Mouse (Mus musculus): Measurements from ENCODE around the gene Pdap1. TPM values are rescaled to one million over a fixed set of nuclear protein-coding genes. Genes with fewer than 3 reads are reported as not detected.

Pdap1 gene
- total and polyA plus RNA-seq, 3 experiments: 104 to 301 TPM; not detected in 1

DNA sequence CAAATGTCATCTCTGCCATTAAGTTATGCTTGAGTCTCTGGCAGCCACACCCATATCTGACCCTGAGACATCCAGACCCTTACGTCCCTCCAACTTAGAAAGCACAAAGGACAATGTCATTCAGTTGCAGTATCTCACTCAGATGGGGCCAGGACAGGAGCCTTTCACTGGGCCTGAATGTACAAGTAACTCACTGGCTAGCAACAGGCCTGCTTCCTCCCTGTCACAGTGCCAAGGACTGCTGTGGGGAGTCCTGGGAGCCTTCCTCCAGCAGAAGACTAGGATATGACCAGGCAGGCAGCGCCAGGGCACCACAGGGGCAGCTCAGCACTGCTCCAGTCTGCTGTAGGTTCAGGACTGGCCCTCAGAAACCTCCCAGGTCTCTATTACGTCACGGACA, 10.9 kb downstream of the Pdap1 start:
- Histone ChIP-seq H3K36me3 (ENCODE audit: control insufficient read depth in 1 of 2, insufficient read depth in 2 of 2, low read length in 2 of 2) (peaks cover 0 to 14% of the 10 kb centered on the region in 2 experiments; a peak in 2 of 4 replicates), H3K79me2 (ENCODE audit: control insufficient read depth, insufficient read depth, low read length, poor library complexity) (no peaks in the 10 kb centered on the region), H3K9me3 (replicated peaks; ENCODE audit: insufficient read depth, low read length) (no peaks in the 10 kb centered on the region), H3K9ac (ENCODE audit: control insufficient read depth, low read depth, low read length, poor library complexity, severe bottlenecking) (no peak overlapping the region), H3K4me1 (ENCODE audit: control insufficient read depth in 1 of 2, insufficient read depth in 2 of 2, low read length in 2 of 2) (no peaks in the 10 kb centered on the region), H3K4me3 (ENCODE audit: control insufficient read depth in 1 of 2, insufficient read depth in 1 of 2, low read depth in 2 of 2, low read length in 2 of 2) (no peak overlapping the region), H3K27ac (ENCODE audit: control insufficient read depth, low read depth, low read length) (no peak overlapping the region), H3K27me3 (ENCODE audit: control insufficient read depth in 1 of 2, insufficient read depth in 2 of 2, low read length in 2 of 2) (no peaks in the 10 kb centered on the region)
- peak; percentile 43 for DNase-seq (ENCODE audit: low read depth, low spot score)
- no peak for TF ChIP-seq MEF2A (IDR thresholded peaks at IDR 0.05; ENCODE audit: extremely low read depth, insufficient replicate concordance, low read depth, low read length, poor library complexity, severe bottlenecking)
- peak; percentile 69; the same call in 1 of the 2 replicates for TF ChIP-seq POLR2AphosphoS2 (IDR thresholded peaks at IDR 0.05; ENCODE audit: low read length)

DNA sequence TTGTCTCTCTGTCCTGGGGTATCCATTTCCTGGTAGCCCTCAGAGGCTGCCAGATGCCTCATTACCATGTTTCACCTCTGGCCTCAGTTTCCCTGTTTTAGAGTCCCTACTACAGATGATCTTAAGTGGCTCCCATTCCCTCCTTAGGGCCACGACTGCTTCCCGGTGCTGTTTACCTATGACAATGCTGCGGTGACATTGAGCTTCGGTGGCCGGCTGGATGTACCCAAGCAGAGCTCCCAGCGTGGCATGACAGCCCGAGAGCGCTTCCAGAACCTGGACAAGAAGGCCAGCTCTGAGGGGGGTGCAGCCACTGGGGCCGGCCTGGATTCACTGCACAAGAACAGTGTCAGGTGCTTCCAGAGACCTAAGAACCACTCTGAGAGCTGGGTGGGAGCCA, 13.5 kb downstream of the Pdap1 start:
- Histone ChIP-seq H3K27me3 (ENCODE audit: control insufficient read depth in 1 of 2, insufficient read depth in 2 of 2, low read length in 2 of 2) (no peaks in the 10 kb centered on the region), H3K36me3 (ENCODE audit: control insufficient read depth in 1 of 2, insufficient read depth in 2 of 2, low read length in 2 of 2) (peaks cover 0 to 6% of the 10 kb centered on the region in 2 experiments; a peak in 2 of 4 replicates), H3K4me3 (ENCODE audit: control insufficient read depth in 1 of 2, insufficient read depth in 1 of 2, low read depth in 2 of 2, low read length in 2 of 2) (no peak overlapping the region), H3K9ac (ENCODE audit: control insufficient read depth, low read depth, low read length, poor library complexity, severe bottlenecking) (no peak overlapping the region), H3K9me3 (replicated peaks; ENCODE audit: insufficient read depth, low read length) (no peaks in the 10 kb centered on the region), H3K4me1 (ENCODE audit: control insufficient read depth in 1 of 2, insufficient read depth in 2 of 2, low read length in 2 of 2) (no peaks in the 10 kb centered on the region), H3K27ac (ENCODE audit: control insufficient read depth, low read depth, low read length) (no peak overlapping the region), H3K79me2 (ENCODE audit: control insufficient read depth, insufficient read depth, low read length, poor library complexity) (no peaks in the 10 kb centered on the region; the same call in 1 of the 2 replicates)
- TF ChIP-seq POLR2AphosphoS2 (IDR thresholded peaks at IDR 0.05; ENCODE audit: low read length) (peak; percentile 12; the same call in 1 of the 2 replicates), TBP (IDR thresholded peaks at IDR 0.05; ENCODE audit: low read depth, low read length) (no peak)
- DNase-seq (ENCODE audit: low read depth, low spot score): no peak

DNA sequence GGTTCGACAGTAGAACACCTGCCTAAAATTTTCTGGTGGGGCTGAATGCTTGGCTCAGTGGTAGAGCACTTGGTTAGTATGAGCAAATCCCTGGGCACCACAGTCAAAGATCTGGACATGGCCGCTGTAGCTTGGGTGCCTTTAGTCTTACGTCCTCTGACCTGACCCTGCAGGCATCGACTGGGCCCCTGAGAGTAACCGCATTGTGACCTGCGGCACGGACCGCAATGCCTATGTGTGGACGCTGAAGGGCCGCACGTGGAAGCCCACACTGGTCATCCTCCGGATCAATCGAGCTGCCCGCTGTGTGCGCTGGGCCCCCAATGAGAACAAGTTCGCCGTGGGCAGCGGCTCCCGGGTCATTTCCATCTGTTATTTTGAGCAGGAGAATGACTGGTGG, 16.6 kb downstream of the Pdap1 start:
- H3K4me3 ChIP-seq (ENCODE audit: control insufficient read depth in 1 of 2, insufficient read depth in 1 of 2, low read depth in 2 of 2, low read length in 2 of 2): no peak overlapping the region
- H3K79me2 ChIP-seq (ENCODE audit: control insufficient read depth, insufficient read depth, low read length, poor library complexity): peaks cover 24% of the 10 kb centered on the region
- peaks cover 0 to 6% of the 10 kb centered on the region in 2 experiments; a peak in 2 of 4 replicates for H3K36me3 ChIP-seq (ENCODE audit: control insufficient read depth in 1 of 2, insufficient read depth in 2 of 2, low read length in 2 of 2)
- H3K27me3 ChIP-seq (ENCODE audit: control insufficient read depth in 1 of 2, insufficient read depth in 2 of 2, low read length in 2 of 2): no peaks in the 10 kb centered on the region
- no peak overlapping the region for H3K27ac ChIP-seq (ENCODE audit: control insufficient read depth, low read depth, low read length)
- no peaks in the 10 kb centered on the region for H3K4me1 ChIP-seq (ENCODE audit: control insufficient read depth in 1 of 2, insufficient read depth in 2 of 2, low read length in 2 of 2)
- 0 out of 4 replicates have a peak, but pooled peaks of 1 of the 2 experiments have one; percentile 4 for TF ChIP-seq POLR2A (IDR thresholded peaks at IDR 0.05; ENCODE audit: control insufficient read depth in 1 of 2, insufficient read depth in 1 of 2, low read depth in 1 of 2, low read length in 2 of 2, poor library complexity in 1 of 2)
- no peak for TF ChIP-seq CTCF (IDR thresholded peaks at IDR 0.05 in 2 of 3, conservative IDR thresholded peaks at IDR 0.05 in 1 of 3; ENCODE audit: control insufficient read depth in 1 of 3, insufficient read depth in 1 of 3, low read depth in 2 of 3, low read length in 3 of 3, poor library complexity in 1 of 3, severe bottlenecking in 1 of 3)
- no peak for TF ChIP-seq MEF2A (IDR thresholded peaks at IDR 0.05; ENCODE audit: extremely low read depth, insufficient replicate concordance, low read depth, low read length, poor library complexity, severe bottlenecking)
- TF ChIP-seq SMC3 (IDR thresholded peaks at IDR 0.05; ENCODE audit: low read depth, low read length): no peak
- TF ChIP-seq GABPA (IDR thresholded peaks at IDR 0.05; ENCODE audit: low read depth, low read length): no peak
- no peak for DNase-seq (ENCODE audit: low read depth, low spot score)
- H3K9ac ChIP-seq (ENCODE audit: control insufficient read depth, low read depth, low read length, poor library complexity, severe bottlenecking): no peak overlapping the region
- no peaks in the 10 kb centered on the region for H3K9me3 ChIP-seq (replicated peaks; ENCODE audit: insufficient read depth, low read length)

DNA sequence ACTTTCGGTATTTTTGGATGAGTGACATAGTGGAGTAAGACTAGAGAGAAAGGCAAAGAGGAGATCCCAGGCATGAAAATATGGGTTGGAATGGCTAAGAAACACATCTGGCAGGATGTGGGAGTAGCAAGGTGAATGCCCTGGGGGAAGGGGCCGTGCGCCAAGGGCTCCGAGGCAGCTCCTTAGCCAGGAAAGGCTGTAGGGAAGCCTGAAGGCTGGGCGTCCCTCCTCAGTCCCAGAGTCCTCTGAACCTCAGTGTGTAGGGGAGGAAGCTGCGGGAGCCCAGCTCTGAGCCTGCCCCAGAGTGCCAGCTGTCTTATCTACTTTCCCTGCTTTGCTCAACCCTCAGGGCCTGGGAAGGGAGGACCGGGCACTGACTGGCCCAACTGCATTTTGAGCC, 19.1 kb downstream of the Pdap1 start:
- no peaks in the 10 kb centered on the region for H3K9me3 ChIP-seq (replicated peaks; ENCODE audit: insufficient read depth, low read length)
- H3K27ac ChIP-seq (ENCODE audit: control insufficient read depth, low read depth, low read length): no peak overlapping the region
- peaks cover 2 to 11% of the 10 kb centered on the region in 2 experiments; a peak in 3 of 4 replicates for H3K4me1 ChIP-seq (ENCODE audit: control insufficient read depth in 1 of 2, insufficient read depth in 2 of 2, low read length in 2 of 2)
- peaks cover 45% of the 10 kb centered on the region for H3K79me2 ChIP-seq (ENCODE audit: control insufficient read depth, insufficient read depth, low read length, poor library complexity)
- H3K27me3 ChIP-seq (ENCODE audit: control insufficient read depth in 1 of 2, insufficient read depth in 2 of 2, low read length in 2 of 2): no peaks in the 10 kb centered on the region
- no peak for DNase-seq (ENCODE audit: low read depth, low spot score)
- no peak overlapping the region for H3K4me3 ChIP-seq (ENCODE audit: control insufficient read depth in 1 of 2, insufficient read depth in 1 of 2, low read depth in 2 of 2, low read length in 2 of 2)
- H3K9ac ChIP-seq (ENCODE audit: control insufficient read depth, low read depth, low read length, poor library complexity, severe bottlenecking): no peak overlapping the region
- H3K36me3 ChIP-seq (ENCODE audit: control insufficient read depth in 1 of 2, insufficient read depth in 2 of 2, low read length in 2 of 2): peaks cover 3 to 10% of the 10 kb centered on the region in 2 experiments
- TF ChIP-seq CTCF (IDR thresholded peaks at IDR 0.05 in 2 of 3, conservative IDR thresholded peaks at IDR 0.05 in 1 of 3; ENCODE audit: control insufficient read depth in 1 of 3, insufficient read depth in 1 of 3, low read depth in 2 of 3, low read length in 3 of 3, poor library complexity in 1 of 3, severe bottlenecking in 1 of 3) (no peak), POLR2AphosphoS2 (IDR thresholded peaks at IDR 0.05; ENCODE audit: low read length) (no peak), GABPA (IDR thresholded peaks at IDR 0.05; ENCODE audit: low read depth, low read length) (no peak), JUND (IDR thresholded peaks at IDR 0.05; ENCODE audit: low read depth, low read length) (no peak), ZC3H11A (IDR thresholded peaks at IDR 0.05; ENCODE audit: low read depth, low read length) (no peak), E2F4 (IDR thresholded peaks at IDR 0.05; ENCODE audit: borderline replicate concordance, low read depth, low read length) (no peak), MYB (IDR thresholded peaks at IDR 0.05; ENCODE audit: low read depth, low read length) (no peak), TBP (IDR thresholded peaks at IDR 0.05; ENCODE audit: low read depth, low read length) (no peak), KAT2A (conservative IDR thresholded peaks at IDR 0.05; ENCODE audit: low read depth, low read length) (no peak), NELFE (IDR thresholded peaks at IDR 0.05; ENCODE audit: low read depth, low read length) (no peak), POLR2A (IDR thresholded peaks at IDR 0.05; ENCODE audit: control insufficient read depth in 1 of 2, insufficient read depth in 1 of 2, low read depth in 1 of 2, low read length in 2 of 2, poor library complexity in 1 of 2) (no peak), USF1 (IDR thresholded peaks at IDR 0.05; ENCODE audit: low read depth, low read length) (no peak), SIN3A (IDR thresholded peaks at IDR 0.05; ENCODE audit: low read length) (no peak), ELF1 (IDR thresholded peaks at IDR 0.05; ENCODE audit: low read depth, low read length) (no peak), RAD21 (IDR thresholded peaks at IDR 0.05; ENCODE audit: low read depth, low read length) (no peak), MAX (IDR thresholded peaks at IDR 0.05; ENCODE audit: low read length) (no peak), ZMIZ1 (IDR thresholded peaks at IDR 0.05; ENCODE audit: low read depth, low read length) (no peak)

All from MEL (cell line).